Mouse (Mus musculus) spleen, adult 2 months (tissue): ENCODE data around the gene Ppfia4. TPM values are rescaled to one million over a fixed set of nuclear protein-coding genes. Genes with fewer than 3 reads are reported as not detected.

Experiments
- DNase-seq, 2 experiments: peaks; one replicate each; pipeline versions ENCODE4 v3.0.0 to v3.0.0-alpha.2; 2012 to 2021; ENCODE audit warnings: low spot score in 2 of 2, low read depth in 1 of 2
- H3K27ac ChIP-seq: fragments of 200-500 bp; 2 replicates; pipeline ENCODE4 v1.5.1; 2012; ENCODE audit warnings: low read length, inconsistent platforms; ENCODE audit not compliant: insufficient read depth
- H3K27me3 ChIP-seq: fragments of 200-500 bp; 2 replicates; pipeline ENCODE4 v1.6.1; 2012; ENCODE audit warnings: mild to moderate bottlenecking, moderate library complexity, low read length, inconsistent platforms; ENCODE audit not compliant: control insufficient read depth, insufficient read depth
- H3K36me3 ChIP-seq: fragments of 200-500 bp; 2 replicates; pipeline ENCODE4 v1.6.1; 2012; ENCODE audit warnings: mild to moderate bottlenecking, low read length, inconsistent platforms; ENCODE audit not compliant: control insufficient read depth, insufficient read depth
- H3K4me1 ChIP-seq: fragments of 200-500 bp; 2 replicates; pipeline ENCODE4 v1.6.1; 2011; ENCODE audit warnings: inconsistent platforms; ENCODE audit not compliant: control insufficient read depth, insufficient read depth, insufficient read length
- H3K4me3 ChIP-seq: fragments of 200-500 bp; 2 replicates; pipeline ENCODE4 v1.5.1; 2011; ENCODE audit warnings: mild to moderate bottlenecking, inconsistent platforms; ENCODE audit not compliant: insufficient read depth, insufficient read length; ENCODE audit errors: extremely low read depth
- CTCF ChIP-seq: fragments of 200-500 bp; IDR thresholded peaks from 2 replicates; pipeline ENCODE4 v1.5.1; 2011; ENCODE audit warnings: mild to moderate bottlenecking, inconsistent platforms; ENCODE audit not compliant: insufficient read depth, insufficient read length, insufficient replicate concordance; ENCODE audit errors: extremely low read depth
- POLR2A ChIP-seq: fragments of 200-500 bp; IDR thresholded peaks from 2 replicates; pipeline ENCODE4 v1.6.1; 2011; ENCODE audit warnings: low read depth, low read length, inconsistent platforms
- WGBS: fragments of 180-500 bp; shearing (Covaris S2); methylation state at CpG from one replicate; pipeline ENCODE4 v1.1.7; 2018; 5-methylcytosine and 5-hydroxymethylcytosine counted together
- polyA plus RNA-seq: library from polyadenylated mRNA; depleted of rRNA; stranded (reverse); fragments of >200 nt; gene quantifications from 2 replicates; pipeline ENCODE4 v1.2.3, GENCODE M21; 2012

Ppfia4 gene
- polyA plus RNA-seq, 1 experiment: 20.1 TPM

GRCm38 (mm10) chr1:134363194-134363593 lies 30.5 kb upstream of the Ppfia4 start:
- DNase-seq: no peak
- H3K36me3 ChIP-seq: peaks cover 5% of the 10 kb centered on the region; the same call in 1 of the 2 replicates
- H3K27me3 ChIP-seq: no peaks in the 10 kb centered on the region
- TF ChIP-seq CTCF (no peak), POLR2A (no peak)
- no peak overlapping the region for H3K27ac ChIP-seq
- no peak overlapping the region for H3K4me3 ChIP-seq
- WGBS: 78% methylated on average over 4 of the region's 4 CpGs
- H3K4me1 ChIP-seq: peaks cover 5% of the 10 kb centered on the region; the same call in 1 of the 2 replicates

- Histone ChIP-seq H3K27me3 (no peaks in the 10 kb centered on the region), H3K36me3 (peaks cover 8% of the 10 kb centered on the region; the same call in 1 of the 2 replicates), H3K4me1 (peaks cover 5% of the 10 kb centered on the region; the same call in 1 of the 2 replicates), H3K4me3 (peak within 1 kb of the TSS; percentile 89), H3K27ac (peak within 1 kb of the TSS; percentile 78)
- DNase-seq: peak; percentile 88 to 95
- under 1% methylated on average over 38 of the region's 38 CpGs for WGBS
- TF ChIP-seq CTCF (no peak), POLR2A (peak; percentile 93)
Measured at GRCm38 (mm10) chr1:134361857-134362212, 29.1 kb upstream of the Ppfia4 start, which contains the start of gene Tmem183a. Tmem183a (minus strand) TSS chr1:134361979.

GRCm38 (mm10) chr1:134361195-134361856 lies 28.6 kb upstream of the Ppfia4 start:
- no peak for DNase-seq
- WGBS: under 1% methylated on average over 43 of the region's 44 CpGs

GRCm38 (mm10) chr1:134360656-134361055 lies 27.9 kb upstream of the Ppfia4 start:
- DNase-seq: no peak
- Histone ChIP-seq H3K4me1 (peaks cover 5% of the 10 kb centered on the region; the same call in 1 of the 2 replicates), H3K27me3 (no peaks in the 10 kb centered on the region), H3K27ac (no peak overlapping the region), H3K36me3 (peaks cover 12% of the 10 kb centered on the region; the same call in 1 of the 2 replicates), H3K4me3 (peak overlapping the region; percentile 23)
- WGBS: 55% methylated on average over 7 of the region's 7 CpGs
- TF ChIP-seq CTCF: no peak

More at GRCm38 (mm10) chr1:134361195-134361856, 28.6 kb upstream of the Ppfia4 start:
- Histone ChIP-seq H3K4me1 (peaks cover 5% of the 10 kb centered on the region; the same call in 1 of the 2 replicates), H3K27me3 (no peaks in the 10 kb centered on the region), H3K4me3 (peak overlapping the region; percentile 89), H3K27ac (peak overlapping the region; percentile 78), H3K36me3 (peaks cover 8% of the 10 kb centered on the region; the same call in 1 of the 2 replicates)
- no peak for TF ChIP-seq POLR2A
- no peak for TF ChIP-seq CTCF

- DNase-seq: no peak
- TF ChIP-seq CTCF (no peak), POLR2A (no peak)
- 90% methylated on average over 4 of the region's 4 CpGs for WGBS
- Histone ChIP-seq H3K4me1 (peaks cover 5% of the 10 kb centered on the region; the same call in 1 of the 2 replicates), H3K36me3 (peaks cover 25% of the 10 kb centered on the region), H3K27ac (no peak overlapping the region), H3K4me3 (no peak overlapping the region), H3K27me3 (no peaks in the 10 kb centered on the region)
Measured at GRCm38 (mm10) chr1:134357461-134357860, 24.7 kb upstream of the Ppfia4 start.

GRCm38 (mm10) chr1:134353326-134353725 lies 20.6 kb upstream of the Ppfia4 start:
- 99% methylated on average over 2 of the region's 2 CpGs for WGBS
- Histone ChIP-seq H3K36me3 (peaks cover 43% of the 10 kb centered on the region), H3K4me3 (no peak overlapping the region)

GRCm38 (mm10) chr1:134347791-134348190 lies 15.1 kb upstream of the Ppfia4 start:
- Histone ChIP-seq H3K36me3 (peaks cover 33% of the 10 kb centered on the region), H3K27ac (no peak overlapping the region), H3K4me1 (peaks cover 6% of the 10 kb centered on the region; the same call in 1 of the 2 replicates), H3K4me3 (no peak overlapping the region), H3K27me3 (0 out of 2 replicates have a peak, but pooled peaks cover 1% of the 10 kb centered on the region)
- 97% methylated on average over 9 of the region's 9 CpGs for WGBS
- no peak for TF ChIP-seq CTCF
- TF ChIP-seq POLR2A: no peak
- DNase-seq: no peak

More at GRCm38 (mm10) chr1:134353326-134353725, 20.6 kb upstream of the Ppfia4 start:
- Histone ChIP-seq H3K4me1 (no peaks in the 10 kb centered on the region), H3K27ac (no peak overlapping the region), H3K27me3 (no peaks in the 10 kb centered on the region)
- DNase-seq: no peak
- no peak for TF ChIP-seq POLR2A
- TF ChIP-seq CTCF: no peak
